In genomic region chr8:125083746-125084145, GRCm38 (mm10) we compare ENCODE assay signal across 8 mouse cellular contexts. TPM values are rescaled to one million over a fixed set of nuclear protein-coding genes. Genes with fewer than 3 reads are reported as not detected.
A peak's percentile ranks its signal among the peaks of the same experiment; 100 is the strongest.
DNase-seq lines count a peak whose midpoint lies in the region; ATAC-seq and TF ChIP-seq lines count a peak whose summit lies in the region.

No protein-coding gene starts in this region.

- no peak for TF ChIP-seq CTCF in layer of hippocampus, adult 2 months (conservative IDR thresholded peaks at IDR 0.05)
- TF ChIP-seq CTCF in liver, postnatal 0 days (IDR thresholded peaks at IDR 0.05; ENCODE audit: low read depth): no peak

- H3K27me3 ChIP-seq in hindbrain, embryonic 16.5 days (replicated peaks; ENCODE audit: control insufficient read depth, insufficient read depth, low read length): no peaks in the 10 kb centered on the region
- no peaks in the 10 kb centered on the region for H3K27me3 ChIP-seq in liver, postnatal 0 days (ENCODE audit: insufficient read depth, low read length)

- H3K4me1 ChIP-seq in brown adipose tissue, adult 24 weeks (ENCODE audit: control insufficient read depth, insufficient read depth, insufficient read length, low read length): peaks cover 12% of the 10 kb centered on the region
- peaks cover 9% of the 10 kb centered on the region for H3K4me1 ChIP-seq in hindbrain, embryonic 16.5 days (ENCODE audit: control insufficient read depth, insufficient read depth, low read depth, low read length)
- H3K4me1 ChIP-seq in liver, postnatal 0 days (ENCODE audit: insufficient read depth): peaks cover 10% of the 10 kb centered on the region

- H3K27ac ChIP-seq in layer of hippocampus, adult 2 months: peak overlapping the region; percentile 71; the same call in 1 of the 2 replicates
- H3K27ac ChIP-seq in brown adipose tissue, adult 24 weeks (replicated peaks; ENCODE audit: low read depth, low read length): peak overlapping the region; percentile 90
- H3K27ac ChIP-seq in hindbrain, embryonic 16.5 days (ENCODE audit: low read depth, low read length): peak overlapping the region; percentile 25; the same call in 1 of the 2 replicates
- H3K27ac ChIP-seq in liver, postnatal 0 days (ENCODE audit: low read depth): peak overlapping the region; percentile 51

- DNase-seq in layer of hippocampus, adult 2 months (ENCODE audit: low spot score in 2 of 2): no peak
- no peak for DNase-seq in layer of hippocampus, adult 18-20 months (ENCODE audit: low spot score in 2 of 2)
- peak; percentile 64 to 72 for DNase-seq in gastrocnemius, adult 8-10 months (ENCODE audit: low spot score in 2 of 2)
- DNase-seq in liver, postnatal 0 days: peak; percentile 51
- DNase-seq in ovary, adult 18-20 months (ENCODE audit: low spot score): no peak

- no peak overlapping the region for H3K4me2 ChIP-seq in hindbrain, embryonic 16.5 days (ENCODE audit: low read length)
- no peak overlapping the region for H3K4me2 ChIP-seq in liver, postnatal 0 days (ENCODE audit: low read depth, low read length)

- H3K9me3 ChIP-seq in hindbrain, embryonic 16.5 days (ENCODE audit: control insufficient read depth, low read length): no peaks in the 10 kb centered on the region
- H3K9me3 ChIP-seq in liver, postnatal 0 days (ENCODE audit: low read length): no peaks in the 10 kb centered on the region

- WGBS in hindbrain, embryonic 16.5 days: 33% methylated on average over 4 of the region's 4 CpGs
- 32% methylated on average over 4 of the region's 4 CpGs for WGBS in liver, postnatal 0 days (ENCODE audit: insufficient replicate concordance)

- no peak overlapping the region; the same call in 1 of the 2 replicates for H3K9ac ChIP-seq in hindbrain, embryonic 16.5 days (ENCODE audit: low read depth, low read length)
- no peak overlapping the region for H3K9ac ChIP-seq in liver, postnatal 0 days (replicated peaks)

- H3K36me3 ChIP-seq in hindbrain, embryonic 16.5 days (ENCODE audit: control insufficient read depth, insufficient read depth, low read length): no peaks in the 10 kb centered on the region
- H3K36me3 ChIP-seq in liver, postnatal 0 days (replicated peaks; ENCODE audit: insufficient read depth, low read length): no peaks in the 10 kb centered on the region

- TF ChIP-seq EP300 in liver, postnatal 0 days (IDR thresholded peaks at IDR 0.05; ENCODE audit: low read depth): no peak

- H3K4me3 ChIP-seq in layer of hippocampus, adult 2 months: no peak overlapping the region
- no peak overlapping the region for H3K4me3 ChIP-seq in brown adipose tissue, adult 24 weeks (ENCODE audit: insufficient read depth, low read depth, low read length)
- no peak overlapping the region for H3K4me3 ChIP-seq in hindbrain, embryonic 16.5 days (ENCODE audit: low read length)
- no peak overlapping the region for H3K4me3 ChIP-seq in liver, postnatal 0 days (ENCODE audit: low read depth, low read length)

- ATAC-seq in hindbrain, embryonic 16.5 days: no peak
- no peak for ATAC-seq in liver, postnatal 0 days
- no peak for ATAC-seq in erythroblast, adult 5-6 weeks (replicated peaks; ENCODE audit: low FRiP score, poor library complexity, severe bottlenecking)

RNA-seq across cellular contexts. Expression of gene Disc1, which starts 29.8 kb away (rescaled TPM):
- 1 to 10 TPM; 5.6 to 6.1 TPM for total RNA-seq in layer of hippocampus, adult 2 months (2021)
- total RNA-seq in layer of hippocampus, adult 18-20 months (2021): 1 to 10 TPM; 4.3 to 4.6 TPM
- polyA plus RNA-seq in brown adipose tissue, adult 24 weeks (2012; ENCODE audit: insufficient read depth, insufficient read length, missing spikeins): 0.40 TPM in 1 of 2 replicates, not detected in the other
- 1 to 10 TPM in 3 of 4 experiments, under 1 TPM in 1; 0.73 to 1.3 (median 1.2) TPM for total RNA-seq in gastrocnemius, adult 8-10 months (2022)
- polyA plus RNA-seq in hindbrain, embryonic 16.5 days (2015; fragmentation: Nextera tagmentation; extraction: Ambion mirVana): 2.0 and 2.6 TPM in 2 replicates
- polyA plus RNA-seq in liver, postnatal 0 days (2015; fragmentation: Nextera tagmentation; extraction: Ambion mirVana): 0.19 and 0.22 TPM in 2 replicates
- not detected in 2 replicates for total RNA-seq in erythroblast, adult 5-6 weeks (2015; ENCODE audit: low replicate concordance)
- 1.3 and 1.6 TPM in 2 replicates for total RNA-seq in erythroblast, adult 5-6 weeks (2017; ENCODE audit: low replicate concordance)

Comparison
In these comparisons a context has a peak if more than half of its experiments do, and no peak if none do; other contexts are left out.
1. DNase-seq: peak in gastrocnemius, adult 8-10 months (2 of 2) and liver, postnatal 0 days (single experiment); none in layer of hippocampus, adult 2 months (0 of 2), layer of hippocampus, adult 18-20 months (0 of 2) and ovary, adult 18-20 months (single experiment).
2. H3K27ac ChIP-seq: peak in every context shown above with its lines; median percentile 90 in brown adipose tissue, adult 24 weeks; 71 in layer of hippocampus, adult 2 months; 51 in liver, postnatal 0 days; 25 in hindbrain, embryonic 16.5 days.